Mouse (Mus musculus) midbrain, embryonic 14.5 days (tissue): ENCODE measurements around the gene Otub2. TPM values are rescaled to one million over a fixed set of nuclear protein-coding genes. Genes with fewer than 3 reads are reported as not detected.

Experiments used
- ATAC-seq: fragments of 200-750 bp; cut with Nextera tagmentation; 2 replicates; pipeline ENCODE4 v1.8.0; 2017; ENCODE audit warnings: moderate number of reproducible peaks, moderate library complexity; ENCODE audit not compliant: low FRiP score, low TSS enrichment
- DNase-seq: peaks from one replicate; pipeline ENCODE4 v3.0.0-alpha.2; 2015
- H3K27ac ChIP-seq: fragments of 300-500 bp; sonication (generic); replicated peaks from 2 replicates; pipeline ENCODE4 v1.5.1; 2014; ENCODE audit warnings: mild to moderate bottlenecking, low read depth, low read length, moderate library complexity
- H3K27me3 ChIP-seq: fragments of 300-500 bp; sonication (generic); 2 replicates; pipeline ENCODE4 v1.6.1; 2014; ENCODE audit warnings: low read length, control low read depth, mixed read lengths; ENCODE audit not compliant: control insufficient read depth, insufficient read depth
- H3K36me3 ChIP-seq: fragments of 300-500 bp; sonication (generic); 2 replicates; pipeline ENCODE4 v1.6.1; 2014; ENCODE audit warnings: low read length, control low read depth; ENCODE audit not compliant: control insufficient read depth, insufficient read depth
- H3K4me1 ChIP-seq: fragments of 300-500 bp; sonication (generic); 2 replicates; pipeline ENCODE4 v1.6.1; 2014; ENCODE audit warnings: mild to moderate bottlenecking, antibody characterized with exemption, low read length, control low read depth; ENCODE audit not compliant: control insufficient read depth, insufficient read depth
- H3K4me2 ChIP-seq: fragments of 300-500 bp; sonication (generic); 2 replicates; pipeline ENCODE4 v1.6.1; 2014; ENCODE audit warnings: mild to moderate bottlenecking, low read length, moderate library complexity
- H3K4me3 ChIP-seq: fragments of 300-500 bp; sonication (generic); replicated peaks from 2 replicates; pipeline ENCODE4 v1.5.1; 2014; ENCODE audit warnings: low read depth, low read length
- H3K9ac ChIP-seq: fragments of 300-500 bp; sonication (generic); replicated peaks from 2 replicates; pipeline ENCODE4 v1.6.1; 2014; ENCODE audit warnings: mild to moderate bottlenecking, low read length, moderate library complexity
- H3K9me3 ChIP-seq: fragments of 300-500 bp; sonication (generic); 2 replicates; pipeline ENCODE4 v1.6.1; 2016; ENCODE audit warnings: low read length, control low read depth, mixed read lengths; ENCODE audit not compliant: control insufficient read depth
- WGBS: fragments of 180-500 bp; shearing (Covaris S2); extraction: QIAGEN DNeasy Blood & Tissue Kit; methylation state at CpG from one replicate; pipeline ENCODE4 v1.1.7; 2014; 5-methylcytosine and 5-hydroxymethylcytosine counted together
- polyA plus RNA-seq: library from polyadenylated mRNA; unstranded; fragments of >200 nt; fragmentation: Nextera tagmentation; extraction: Ambion mirVana; gene quantifications from 2 replicates; pipeline ENCODE4 v1.2.1, GENCODE M21; 2014

Otub2 gene
- polyA plus RNA-seq = 22.9 and 26.3 TPM in 2 replicates

- DNase-seq = peak; percentile 98
- Histone ChIP-seq H3K36me3 (no peaks in the 10 kb centered on the region; the same call in 1 of the 2 replicates), H3K27ac (peak within 1 kb of the TSS; percentile 66), H3K4me2 (peak within 1 kb of the TSS; percentile 83), H3K27me3 (no peaks in the 10 kb centered on the region), H3K4me1 (peaks cover 10% of the 10 kb centered on the region), H3K9ac (peak within 1 kb of the TSS; percentile 91), H3K9me3 (no peaks in the 10 kb centered on the region), H3K4me3 (peak within 1 kb of the TSS; percentile 76)
- ATAC-seq = peak; percentile 98
- under 1% methylated on average over 58 of the region's 58 CpGs for WGBS
Measured at GRCm38 (mm10) chr12:103388505-103389347, at the start of gene Otub2. Otub2 (plus strand) TSS chr12:103388682.

- no peaks in the 10 kb centered on the region for H3K9me3 ChIP-seq
- H3K27me3 ChIP-seq = no peaks in the 10 kb centered on the region
- no peaks in the 10 kb centered on the region for H3K36me3 ChIP-seq
- ATAC-seq = no peak
- no peak overlapping the region for H3K4me3 ChIP-seq
- H3K4me1 ChIP-seq = no peaks in the 10 kb centered on the region
- no peak overlapping the region for H3K9ac ChIP-seq
- H3K4me2 ChIP-seq = no peak overlapping the region
- H3K27ac ChIP-seq = no peak overlapping the region
- WGBS = 93% methylated on average over 5 of the region's 5 CpGs
- no peak for DNase-seq
Measured at GRCm38 (mm10) chr12:103341212-103341611, 47.3 kb upstream of the Otub2 start.

- Histone ChIP-seq H3K27me3 (no peaks in the 10 kb centered on the region), H3K4me1 (no peaks in the 10 kb centered on the region), H3K4me3 (no peak overlapping the region), H3K4me2 (no peak overlapping the region), H3K36me3 (no peaks in the 10 kb centered on the region), H3K9ac (no peak overlapping the region), H3K27ac (no peak overlapping the region), H3K9me3 (no peaks in the 10 kb centered on the region)
- 75% methylated on average over 8 of the region's 8 CpGs for WGBS
- no peak for DNase-seq
- ATAC-seq = no peak
Measured at GRCm38 (mm10) chr12:103343456-103343855, 45.0 kb upstream of the Otub2 start.

- WGBS = 88% methylated on average over 7 of the region's 7 CpGs
Measured at GRCm38 (mm10) chr12:103344934-103345333, 43.5 kb upstream of the Otub2 start.

GRCm38 (mm10) chr12:103346945-103347344 is 41.5 kb upstream of the Otub2 start:
- no peak for DNase-seq
- no peaks in the 10 kb centered on the region for H3K36me3 ChIP-seq
- no peak overlapping the region for H3K27ac ChIP-seq
- H3K4me3 ChIP-seq = no peak overlapping the region
- H3K9ac ChIP-seq = no peak overlapping the region
- no peak overlapping the region for H3K4me2 ChIP-seq
- H3K4me1 ChIP-seq = no peaks in the 10 kb centered on the region
- WGBS = 88% methylated on average over 8 of the region's 8 CpGs
- H3K9me3 ChIP-seq = no peaks in the 10 kb centered on the region
- H3K27me3 ChIP-seq = no peaks in the 10 kb centered on the region
- ATAC-seq = no peak

More at GRCm38 (mm10) chr12:103344934-103345333, 43.5 kb upstream of the Otub2 start:
- no peaks in the 10 kb centered on the region for H3K4me1 ChIP-seq
- H3K9ac ChIP-seq = no peak overlapping the region
- no peaks in the 10 kb centered on the region for H3K27me3 ChIP-seq
- no peak for DNase-seq
- no peaks in the 10 kb centered on the region for H3K36me3 ChIP-seq
- no peak overlapping the region for H3K4me3 ChIP-seq
- no peak overlapping the region for H3K4me2 ChIP-seq
- no peak overlapping the region for H3K27ac ChIP-seq
- no peaks in the 10 kb centered on the region for H3K9me3 ChIP-seq
- ATAC-seq = no peak

- no peaks in the 10 kb centered on the region for H3K27me3 ChIP-seq
- no peaks in the 10 kb centered on the region for H3K4me1 ChIP-seq
- H3K9me3 ChIP-seq = no peaks in the 10 kb centered on the region
- no peak for DNase-seq
- 63% methylated on average over 5 of the region's 5 CpGs for WGBS
- H3K27ac ChIP-seq = no peak overlapping the region
- no peak overlapping the region for H3K4me3 ChIP-seq
- no peaks in the 10 kb centered on the region for H3K36me3 ChIP-seq
- H3K9ac ChIP-seq = no peak overlapping the region
- ATAC-seq = no peak
- H3K4me2 ChIP-seq = no peak overlapping the region
Measured at GRCm38 (mm10) chr12:103347406-103347805, 41.1 kb upstream of the Otub2 start.

GRCm38 (mm10) chr12:103348506-103348905 is 40.0 kb upstream of the Otub2 start:
- no peak overlapping the region for H3K27ac ChIP-seq
- DNase-seq = peak; percentile 93
- no peaks in the 10 kb centered on the region for H3K36me3 ChIP-seq
- no peak overlapping the region for H3K4me2 ChIP-seq
- no peaks in the 10 kb centered on the region for H3K27me3 ChIP-seq
- 6% methylated on average over 3 of the region's 3 CpGs for WGBS
- no peak overlapping the region for H3K4me3 ChIP-seq
- no peaks in the 10 kb centered on the region for H3K9me3 ChIP-seq
- no peak overlapping the region for H3K9ac ChIP-seq
- H3K4me1 ChIP-seq = no peaks in the 10 kb centered on the region
- peak; percentile 41; the same call in 1 of the 2 replicates for ATAC-seq

- H3K9ac ChIP-seq = no peak overlapping the region
- H3K4me1 ChIP-seq = no peaks in the 10 kb centered on the region
- no peak overlapping the region for H3K4me2 ChIP-seq
- H3K9me3 ChIP-seq = no peaks in the 10 kb centered on the region
- WGBS = 94% methylated on average over 6 of the region's 6 CpGs
- DNase-seq = no peak
- ATAC-seq = no peak
- H3K27ac ChIP-seq = no peak overlapping the region
- H3K4me3 ChIP-seq = no peak overlapping the region
- H3K27me3 ChIP-seq = no peaks in the 10 kb centered on the region
- H3K36me3 ChIP-seq = no peaks in the 10 kb centered on the region
Measured at GRCm38 (mm10) chr12:103352735-103353134, 35.7 kb upstream of the Otub2 start.

GRCm38 (mm10) chr12:103353538-103353937 is 34.9 kb upstream of the Otub2 start:
- no peaks in the 10 kb centered on the region for H3K27me3 ChIP-seq
- ATAC-seq = no peak

More at GRCm38 (mm10) chr12:103353538-103353937, 34.9 kb upstream of the Otub2 start:
- Histone ChIP-seq H3K9me3 (no peaks in the 10 kb centered on the region), H3K9ac (no peak overlapping the region), H3K36me3 (no peaks in the 10 kb centered on the region), H3K4me3 (no peak overlapping the region), H3K4me2 (no peak overlapping the region), H3K27ac (no peak overlapping the region), H3K4me1 (no peaks in the 10 kb centered on the region)
- DNase-seq = peak; percentile 63
- WGBS = 13% methylated on average over 5 of the region's 5 CpGs
